Mouse (Mus musculus): ENCODE data around the gene Slk. TPM values are rescaled to one million over a fixed set of nuclear protein-coding genes. Genes with fewer than 3 reads are reported as not detected.

Gene Slk
- total RNA-seq, 2 experiments from 2014 or later, result 64.4 to 64.7 TPM

DNA sequence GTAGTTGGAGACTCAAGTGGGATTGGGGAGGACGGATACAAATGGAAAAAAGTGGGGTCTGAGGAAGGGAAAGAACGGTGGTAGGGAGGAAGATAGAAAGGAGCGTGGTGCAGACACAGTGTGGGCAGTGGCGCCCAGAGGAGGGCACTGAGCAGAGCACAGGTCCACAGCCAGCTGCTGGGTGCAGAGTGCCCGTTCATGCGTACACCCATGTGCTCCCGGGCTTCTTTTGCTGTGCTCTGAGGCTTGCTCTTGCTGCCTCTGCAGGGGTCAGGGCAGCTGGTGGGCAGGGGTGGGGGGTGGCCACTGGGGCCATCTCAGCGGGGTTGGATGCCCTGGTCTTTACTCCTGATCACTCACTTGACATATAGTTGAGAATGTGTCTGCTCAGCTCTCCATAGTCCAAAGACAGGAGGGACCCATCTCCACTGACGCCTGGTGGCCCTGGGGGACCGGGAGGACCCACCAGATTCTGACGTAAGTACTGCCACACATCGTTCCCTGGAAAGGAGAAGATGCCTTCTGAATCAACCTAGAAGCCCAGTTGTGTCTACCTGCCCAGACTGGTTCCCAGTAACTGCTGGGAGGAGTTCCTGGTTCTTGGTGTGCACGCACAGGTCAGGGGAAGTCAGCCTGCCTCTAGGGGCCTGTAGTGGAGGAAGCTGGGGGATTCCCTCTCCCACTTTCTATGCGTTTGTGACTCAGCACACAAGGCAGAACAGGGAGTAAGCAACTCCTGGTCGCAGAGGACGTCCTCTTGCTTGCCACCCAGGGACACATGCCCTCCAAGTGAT lies 71.1 kb downstream of the Slk start:
- no peak for DNase-seq (ENCODE audit: low spot score in 2 of 2)

DNA sequence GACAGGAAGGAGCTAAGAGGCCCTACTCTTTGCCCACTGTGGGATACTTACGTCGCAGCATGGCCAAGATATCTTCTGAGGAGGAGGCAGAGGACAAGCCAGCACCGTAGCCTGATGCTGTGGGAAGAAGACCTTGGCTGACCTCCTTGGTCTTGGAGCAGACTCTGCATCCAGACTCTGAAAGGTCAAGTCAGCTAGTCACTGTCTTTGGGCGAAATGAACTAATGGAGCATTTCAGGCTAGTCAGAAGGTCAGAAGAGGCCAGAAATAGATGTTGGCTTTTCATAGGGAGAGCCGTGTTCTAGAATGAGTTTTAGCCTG lies 71.6 kb downstream of the Slk start:
- DNase-seq (ENCODE audit: low spot score in 2 of 2), result no peak

DNA sequence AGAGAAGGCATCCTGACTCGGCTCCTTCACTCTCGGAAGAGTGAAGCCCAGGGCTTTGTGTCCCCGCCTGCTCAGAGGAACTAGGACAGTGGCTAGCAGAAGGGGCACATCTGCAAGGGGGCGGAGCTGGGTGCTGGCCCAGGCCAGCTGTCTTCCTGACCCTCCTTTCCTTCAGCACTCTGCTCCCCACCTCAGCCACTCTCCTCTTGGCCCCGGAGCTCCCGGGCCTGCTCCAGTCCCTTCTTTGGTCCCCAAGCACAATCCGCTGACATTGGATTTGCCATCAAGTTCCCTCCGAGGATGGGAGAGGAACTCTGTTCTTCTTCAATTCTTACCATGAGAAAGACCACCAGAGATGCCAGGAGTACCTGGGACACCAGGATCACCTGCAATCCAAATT lies 72.8 kb downstream of the Slk start:
- no peak for DNase-seq (ENCODE audit: low spot score in 2 of 2)

DNA sequence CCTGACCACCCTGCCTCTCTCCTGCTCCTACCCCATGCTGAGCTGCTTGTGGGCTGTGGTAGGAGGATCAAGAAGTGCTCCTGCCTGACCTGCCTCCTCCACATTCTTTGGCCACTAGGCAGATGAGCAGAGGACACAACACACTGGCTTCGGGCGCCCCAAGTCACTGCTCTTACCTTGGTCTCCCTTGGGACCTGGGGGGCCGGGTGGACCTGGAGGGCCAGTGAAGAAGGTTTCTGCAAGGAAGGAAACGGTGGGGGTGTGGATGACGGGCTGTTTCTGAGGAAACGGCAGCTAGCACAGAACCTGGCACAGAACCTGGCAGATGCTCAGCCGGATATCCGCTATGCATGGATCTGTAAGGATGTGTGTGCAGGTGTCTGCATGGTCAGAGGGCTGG lies 73.7 kb downstream of the Slk start:
- DNase-seq (ENCODE audit: low spot score in 2 of 2), result no peak

DNA sequence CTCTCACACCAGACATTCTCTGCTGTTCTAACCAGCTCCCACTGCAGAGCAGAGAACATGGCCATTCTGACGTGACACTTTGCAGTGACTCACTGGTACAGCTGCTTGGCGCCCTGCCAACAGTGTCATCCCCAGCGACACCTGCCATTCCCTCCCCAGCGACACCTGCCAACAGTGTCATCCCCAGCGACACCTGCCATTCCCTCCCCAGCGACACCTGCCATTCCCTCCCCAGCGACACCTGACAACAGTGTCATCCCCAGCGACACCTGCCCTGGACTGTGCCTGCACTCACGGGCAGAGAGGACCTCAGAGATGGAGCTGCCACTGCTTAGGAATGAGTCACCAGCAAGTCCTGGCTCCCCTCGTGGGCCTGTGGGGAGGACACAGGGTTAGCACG lies 75.4 kb downstream of the Slk start:
- DNase-seq (ENCODE audit: low spot score in 2 of 2), result no peak

DNA sequence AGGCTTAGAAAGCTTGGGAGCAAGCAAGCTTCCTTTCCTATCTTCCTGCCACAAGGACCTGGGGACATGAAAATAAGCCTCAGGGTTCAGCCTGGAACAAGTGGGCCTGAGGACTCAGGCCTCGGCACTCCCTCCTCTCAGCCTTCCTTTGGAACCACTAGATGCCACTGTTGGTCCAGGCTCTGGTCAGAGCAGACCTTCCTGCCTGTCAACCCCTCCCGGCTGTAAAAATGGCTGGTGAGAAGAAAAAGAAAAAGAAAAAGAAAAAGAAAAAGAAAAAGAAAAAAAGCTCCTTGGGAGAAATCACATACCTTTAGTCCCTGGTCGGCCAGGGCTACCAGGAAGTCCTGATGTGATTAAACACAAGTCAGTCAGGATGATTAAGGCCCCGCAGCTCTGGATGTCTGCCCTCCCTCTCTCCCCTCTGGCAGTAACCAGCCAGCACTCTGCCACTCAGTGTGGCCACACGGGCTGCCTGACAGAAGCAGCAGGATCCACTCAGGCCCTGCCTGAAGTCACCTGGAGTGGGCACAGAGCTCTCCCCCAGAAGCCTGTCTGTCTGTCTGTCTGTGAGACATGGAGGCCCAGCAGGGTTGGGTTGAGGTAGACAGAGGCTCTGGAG lies 79.5 kb downstream of the Slk start:
- peak in 1 of 2 experiments; percentile 71 for DNase-seq (ENCODE audit: low spot score in 2 of 2)

DNA sequence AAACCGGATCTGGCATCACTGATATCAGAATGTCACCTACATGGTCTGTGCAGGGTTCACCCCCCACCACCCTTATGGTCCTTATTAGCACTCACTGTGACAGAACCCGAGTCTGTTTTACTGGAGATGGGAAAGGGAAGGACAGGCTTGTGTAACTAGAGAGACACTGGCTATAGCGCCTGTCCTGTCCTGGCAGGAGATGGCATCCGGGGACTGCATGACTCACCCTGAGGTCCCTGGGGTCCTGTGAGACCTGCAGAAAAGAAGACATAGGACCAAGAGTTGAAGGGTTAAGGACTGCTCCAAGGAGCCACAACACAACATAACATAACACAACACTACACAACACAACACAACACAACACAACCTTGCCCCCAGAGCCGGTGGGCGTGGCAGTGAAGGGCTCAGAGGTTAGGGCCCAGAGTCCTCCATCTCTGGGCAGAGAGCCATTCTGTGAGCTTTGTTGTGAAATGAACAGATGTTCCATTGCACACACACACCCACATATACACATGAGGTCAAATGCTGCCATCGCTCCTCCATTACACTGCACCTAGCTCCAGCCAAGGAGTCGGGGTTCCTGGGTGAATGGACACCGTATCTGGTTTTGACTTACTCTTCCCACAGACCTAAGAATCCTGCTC lies 80.4 kb downstream of the Slk start:
- DNase-seq (ENCODE audit: low spot score in 2 of 2), result no peak

DNA sequence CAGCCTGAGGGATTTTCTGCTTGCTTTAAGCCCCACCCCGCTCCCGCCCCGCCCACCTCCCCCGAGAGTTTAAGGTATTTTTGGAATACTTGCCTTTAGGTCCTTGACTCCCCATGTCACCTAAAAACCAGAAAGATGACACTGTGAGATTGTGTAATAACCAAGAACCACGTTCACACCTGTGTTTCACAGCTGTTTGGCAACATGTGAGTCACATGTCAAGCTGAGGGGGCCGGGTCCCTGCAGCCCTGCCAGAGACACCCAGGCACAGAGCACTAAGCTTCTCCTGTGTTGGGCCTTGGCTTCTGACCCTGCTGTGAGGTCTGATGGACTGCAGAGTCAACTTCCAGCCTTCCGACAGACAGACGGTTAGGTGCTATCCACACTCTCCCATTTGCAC lies 88.1 kb downstream of the Slk start:
- no peak for DNase-seq (ENCODE audit: low spot score in 2 of 2)

DNA sequence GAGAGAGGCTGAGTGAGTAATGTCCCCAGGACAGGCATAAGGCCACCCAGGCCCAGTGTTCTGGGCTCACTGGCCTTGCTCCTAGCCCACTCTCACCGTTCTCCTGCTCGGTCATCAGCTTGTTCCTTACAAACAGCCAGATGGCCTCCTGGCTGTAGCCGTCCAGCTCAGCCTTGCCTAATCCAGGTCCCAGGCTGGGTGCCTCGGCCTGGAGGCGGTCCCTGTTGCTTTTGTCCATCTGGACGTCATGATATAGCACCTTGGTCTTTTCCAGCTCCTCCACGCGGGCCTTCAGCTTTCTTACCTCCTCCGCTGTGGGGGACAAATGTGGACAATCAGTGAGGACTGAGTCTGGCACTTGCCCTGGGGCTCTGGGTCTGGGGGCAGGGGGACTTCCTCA lies 88.9 kb downstream of the Slk start:
- DNase-seq (ENCODE audit: low spot score in 2 of 2), result no peak

DNA sequence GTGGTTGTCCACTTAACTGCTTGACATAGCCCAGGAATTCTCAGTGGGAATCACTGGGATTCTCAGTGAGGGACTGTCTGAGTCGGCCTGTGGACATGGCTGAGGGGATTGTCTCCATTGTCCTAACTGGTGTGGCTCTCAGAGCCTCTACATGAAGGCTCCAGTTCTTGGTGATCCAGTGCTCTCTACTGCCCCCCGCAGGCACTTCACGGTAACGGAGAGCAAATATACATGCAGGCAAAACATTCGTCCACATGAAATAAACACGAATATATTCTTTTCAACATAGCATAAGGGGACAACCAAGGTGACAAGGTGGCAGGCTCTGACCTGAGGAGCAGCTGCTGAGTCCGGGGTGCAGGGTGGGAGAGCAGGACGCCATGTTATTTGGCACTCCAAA lies 94.9 kb downstream of the Slk start:
- peak in 1 of 2 experiments; percentile 27 for DNase-seq (ENCODE audit: low spot score in 2 of 2)

DNA sequence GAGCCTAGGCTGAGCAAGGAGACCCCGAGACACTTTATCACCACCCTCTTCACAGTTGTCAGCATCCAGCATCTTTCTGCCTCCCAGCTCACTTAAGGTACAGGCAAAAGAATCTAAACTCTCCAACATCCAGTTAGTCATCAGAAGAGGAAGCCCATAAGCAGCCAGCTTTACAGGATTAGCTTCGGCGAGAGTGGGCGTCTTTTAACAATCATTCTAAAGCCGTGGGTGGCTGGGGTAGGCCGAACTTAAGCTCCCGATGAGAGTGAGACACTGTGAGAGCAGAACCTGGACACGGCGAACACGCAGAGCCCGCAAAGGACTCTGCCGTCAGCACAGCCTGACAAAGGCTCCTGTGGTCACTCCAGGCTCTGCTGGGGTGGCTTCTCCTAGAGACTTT lies 99.2 kb downstream of the Slk start:
- DNase-seq (ENCODE audit: low spot score in 2 of 2), result peak; percentile 31 to 66

DNA sequence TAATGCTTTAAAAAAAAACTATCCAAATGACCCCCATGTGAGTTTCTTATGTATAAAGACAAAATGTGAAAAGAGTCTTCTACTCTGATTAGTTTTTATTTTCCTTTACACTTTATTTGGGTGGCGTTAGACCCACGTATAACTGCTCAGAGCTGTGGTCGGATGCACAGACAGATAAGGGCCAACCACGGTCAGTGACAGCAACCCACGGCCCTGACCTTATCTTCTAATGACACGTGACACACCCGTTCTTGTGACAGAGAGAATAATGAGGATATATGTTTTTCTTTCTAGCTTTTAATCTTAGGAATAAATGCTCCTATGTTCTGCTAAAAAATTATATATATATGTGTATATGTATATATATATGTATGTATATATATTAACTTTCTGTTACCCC lies 110.1 kb downstream of the Slk start:
- no peak for DNase-seq (ENCODE audit: low spot score in 2 of 2)

DNA sequence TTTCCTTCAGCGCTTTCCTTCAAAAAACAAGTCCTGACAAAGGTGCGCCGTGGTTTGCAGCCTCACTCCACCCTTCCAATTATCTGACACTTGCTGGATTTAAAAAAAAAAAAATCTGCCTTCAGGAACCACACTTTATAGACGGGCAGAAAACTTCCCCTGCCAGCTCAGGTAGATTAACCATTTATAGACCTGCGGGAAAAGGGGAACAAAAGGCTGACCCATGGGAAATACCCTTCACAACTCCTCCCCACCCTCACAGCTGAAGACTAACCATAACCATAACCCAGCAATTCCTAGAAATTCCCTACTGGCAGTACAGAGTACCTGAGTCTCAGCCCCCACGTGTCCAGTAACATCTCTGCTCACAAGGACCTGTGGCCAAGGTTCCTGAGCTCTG lies 112.5 kb downstream of the Slk start, which contains the start of gene Col17a1:
Gene Col17a1, minus strand, starts transcription at position 101 of the 400 bp plus-strand sequence.
- no peak for DNase-seq (ENCODE audit: low spot score in 2 of 2)

Other genes with a start within 250 kb of the Slk start
- 10 to 100 TPM; 33.4 to 35.4 TPM for gene Sh3pxd2a, start 115.3 kb upstream of the Slk start, total RNA-seq (2021)
- 10 to 100 TPM; 21.0 to 22.8 TPM for gene Stn1, start 42.2 kb upstream of the Slk start, total RNA-seq (2021)
- gene Col17a1, start 112.4 kb downstream of the Slk start, total RNA-seq (2021), result under 1 TPM in 1 of 2 experiments, not detected in 1; 0.05 TPM
- 100 to 1,000 TPM; 106 to 110 TPM for gene Sfr1, start 152.0 kb downstream of the Slk start, total RNA-seq (2021)